Mouse (Mus musculus) left cerebral cortex, postnatal 25 days (tissue): ENCODE measurements around the gene Cyba. TPM values are rescaled to one million over a fixed set of nuclear protein-coding genes. Genes with fewer than 3 reads are reported as not detected.

Experiments used
- DNase-seq, 2 experiments: peaks; one replicate each; pipeline ENCODE4 v3.0.0; 2022; ENCODE audit warnings: low spot score in 2 of 2, mixed read lengths in 1 of 2
- intact Hi-C: fragments of 180-260 bp; cut with DNase I; formaldehyde crosslinking; loops from one replicate; pipeline ENCODE4 v1.15.1; 2025
- total RNA-seq, 2 experiments: library from RNA; stranded (reverse); gene quantifications; 2 replicates each; pipeline ENCODE4 v1.2.3; 2021

Cyba gene
- total RNA-seq, 2 experiments from 2014 or later: 7.8 to 8.4 TPM

GRCm38 (mm10) chr8:122457171-122457570 is 24.4 kb upstream of the Cyba start:
- intact Hi-C loops: no loop called here
- DNase-seq: no peak

- DNase-seq: no peak
- intact Hi-C loops: no loop called here
Observed at GRCm38 (mm10) chr8:122454409-122454808, 21.7 kb upstream of the Cyba start.

GRCm38 (mm10) chr8:122452154-122452553 is 19.4 kb upstream of the Cyba start:
- intact Hi-C loops: no loop called here
- no peak for DNase-seq

DNA sequence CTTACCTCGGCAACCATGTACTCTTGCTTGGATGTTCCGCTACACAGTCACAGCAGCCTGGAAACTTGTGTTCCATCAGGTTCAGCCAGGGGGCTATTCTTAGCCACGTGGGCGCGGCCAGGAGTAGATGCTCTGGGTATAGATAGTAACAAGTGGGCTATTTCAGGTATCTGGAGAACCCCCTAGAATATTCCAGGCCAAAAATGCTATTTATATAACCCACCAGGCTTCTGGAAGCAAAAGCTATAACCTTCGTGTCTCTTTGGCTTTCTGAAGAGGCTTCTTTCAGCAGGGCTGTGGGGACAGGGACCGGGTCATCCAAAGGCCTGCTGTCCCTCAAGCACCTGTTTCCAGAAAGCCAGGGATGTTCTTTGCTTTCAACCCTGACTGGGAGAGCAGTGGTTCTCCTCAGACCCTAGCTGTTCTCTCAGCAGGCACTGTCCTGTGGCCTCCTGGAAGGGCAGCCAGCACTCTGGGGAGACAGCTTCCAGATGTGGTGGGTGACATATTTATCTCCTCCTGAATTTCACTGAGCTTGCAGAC is 18.5 kb upstream of the Cyba start:
- intact Hi-C loops: no loop called here
- DNase-seq: no peak

DNA sequence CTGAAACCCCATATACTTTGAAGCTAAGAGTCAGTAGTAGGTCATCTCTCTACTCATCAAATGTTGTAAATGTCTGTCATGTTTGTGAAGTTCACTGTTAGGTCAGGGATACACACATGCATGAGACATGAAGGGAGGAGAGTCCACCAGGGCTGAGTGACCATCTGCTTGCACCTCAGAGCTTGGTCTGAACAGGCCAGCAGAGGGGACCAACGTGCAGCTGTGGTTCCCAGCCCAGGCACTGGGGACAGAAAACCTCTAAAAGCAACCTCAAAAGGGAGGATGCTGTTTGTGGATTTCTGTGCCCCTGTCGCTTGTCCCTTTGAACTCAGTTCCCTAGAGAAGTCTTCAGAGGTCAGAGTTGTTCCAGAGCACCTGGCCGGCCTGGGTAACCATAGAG is 12.5 kb upstream of the Cyba start:
- DNase-seq: no peak
- intact Hi-C loops: loop anchor here (10.0 kb wide), 1 partner anchor 160 kb away; the partner anchor contains the start of gene Zfpm1

- DNase-seq: peak; percentile 81 to 87
- intact Hi-C loops: loop anchor here (5.0 to 10.0 kb wide), 2 partner anchors 108 to 159 kb away; partner anchors contain the start of genes Piezo1 and Zfpm1
Observed at GRCm38 (mm10) chr8:122444058-122444748, 11.5 kb upstream of the Cyba start.

GRCm38 (mm10) chr8:122443262-122444006 is 10.7 kb upstream of the Cyba start, which contains the start of gene Mvd:
TSS of gene Mvd (minus strand) at chr8:122443422.
- intact Hi-C loops: loop anchor here (2.0 to 10.0 kb wide), 3 partner anchors 33 to 159 kb away; partner anchors contain the start of genes Ctu2, Piezo1, Rnf166 and Zfpm1
- DNase-seq: peak; percentile 100

GRCm38 (mm10) chr8:122442781-122443180 is 10.1 kb upstream of the Cyba start:
- no peak for DNase-seq
- intact Hi-C loops: loop anchor here (2.0 to 10.0 kb wide), 3 partner anchors 34 to 158 kb away; partner anchors contain the start of genes Ctu2, Piezo1, Rnf166 and Zfpm1

DNA sequence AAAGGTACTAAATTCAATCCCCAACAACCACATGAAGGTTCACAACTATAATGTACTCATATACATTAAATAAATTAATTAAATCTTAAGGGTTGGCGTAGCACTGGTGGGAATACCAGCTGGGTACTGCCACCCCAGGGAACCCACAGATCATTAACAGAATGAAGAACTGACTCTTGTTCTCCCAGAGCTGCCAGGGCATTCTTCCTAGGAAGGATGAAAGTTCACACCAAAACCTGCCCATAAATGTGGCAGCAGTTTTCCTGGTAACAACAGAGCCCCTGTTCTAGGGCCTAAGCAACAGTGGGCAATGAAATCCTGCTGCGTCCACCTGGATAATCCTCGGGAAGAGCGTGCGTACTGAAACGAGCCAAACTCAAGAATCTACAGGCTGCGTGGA is 9.6 kb upstream of the Cyba start:
- DNase-seq: no peak
- intact Hi-C loops: loop anchor here (2.0 to 10.0 kb wide), 3 partner anchors 34 to 158 kb away; partner anchors contain the start of genes Ctu2, Piezo1, Rnf166 and Zfpm1

- intact Hi-C loops: loop anchor here (5.0 to 10.0 kb wide), 2 partner anchors 111 to 157 kb away; partner anchors contain the start of genes Piezo1 and Zfpm1
- no peak for DNase-seq
Observed at GRCm38 (mm10) chr8:122441326-122441725, 8.6 kb upstream of the Cyba start.

DNA sequence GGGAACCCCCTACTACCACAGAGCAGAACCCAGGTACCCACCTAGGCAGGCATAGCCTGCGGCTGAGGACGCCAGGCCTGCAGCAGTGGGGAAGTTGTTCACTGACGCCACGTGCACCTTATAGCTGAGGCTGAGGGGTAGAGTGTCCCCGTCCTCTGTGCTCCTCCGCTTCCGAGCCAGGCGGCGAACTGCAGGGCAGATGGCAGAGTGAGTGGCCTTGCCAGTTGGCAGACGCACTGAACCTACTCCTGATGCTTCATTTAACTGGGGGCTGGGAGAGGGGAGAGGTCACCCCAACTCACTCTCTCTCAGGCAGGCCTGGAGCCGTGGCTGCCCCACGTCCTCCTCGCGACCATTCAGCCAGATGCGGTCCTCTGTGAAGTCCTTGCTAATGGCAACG is 6.6 kb upstream of the Cyba start:
- intact Hi-C loops: no loop called here
- DNase-seq: no peak

- intact Hi-C loops: no loop called here
- DNase-seq: no peak
Observed at GRCm38 (mm10) chr8:122437708-122438331, 5.1 kb upstream of the Cyba start.

- intact Hi-C loops: no loop called here
- no peak for DNase-seq
Observed at GRCm38 (mm10) chr8:122436586-122437125, 3.9 kb upstream of the Cyba start.

DNA sequence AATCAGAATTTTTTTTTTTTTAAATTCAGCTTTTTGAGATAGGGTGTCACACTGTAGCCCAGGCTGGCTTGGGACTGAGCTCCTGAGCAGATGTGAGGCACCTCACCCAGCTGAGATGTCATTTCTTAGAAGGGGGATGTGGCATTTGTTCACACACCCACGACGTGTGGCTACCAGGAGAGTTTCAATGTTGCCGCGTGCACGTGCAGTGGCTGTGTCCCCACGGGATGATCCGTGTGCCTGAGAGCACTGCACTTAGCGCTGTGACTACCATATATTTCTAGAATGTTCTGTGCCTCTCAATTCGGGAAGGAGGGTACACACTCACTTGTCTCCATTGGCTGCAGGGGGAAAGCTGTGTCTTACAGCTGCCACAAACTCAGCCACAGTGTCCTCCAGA is 3.4 kb upstream of the Cyba start:
- intact Hi-C loops: no loop called here
- no peak for DNase-seq

DNA sequence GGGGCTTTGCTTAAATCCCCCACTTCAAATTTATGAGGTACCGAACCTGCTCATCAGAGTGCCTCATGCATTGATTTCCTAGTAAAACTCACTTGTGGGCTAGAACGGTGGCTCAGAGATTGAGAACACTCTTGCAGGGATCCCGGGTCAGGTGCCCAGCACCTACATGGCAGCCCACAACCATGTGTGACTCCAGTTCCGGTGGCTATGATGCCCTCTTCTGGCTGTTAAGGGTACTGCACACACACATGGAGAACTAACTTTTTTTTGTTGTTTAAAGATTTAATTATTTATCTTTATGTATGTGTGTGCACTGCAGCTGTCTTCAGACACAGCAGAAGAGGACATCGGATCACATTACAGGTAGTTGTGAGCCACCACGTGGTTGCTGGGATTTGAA is 2.6 kb upstream of the Cyba start:
- intact Hi-C loops: no loop called here
- DNase-seq: no peak

GRCm38 (mm10) chr8:122433269-122433905 is 657 bp upstream of the Cyba start:
- intact Hi-C loops: no loop called here
- no peak for DNase-seq

DNA sequence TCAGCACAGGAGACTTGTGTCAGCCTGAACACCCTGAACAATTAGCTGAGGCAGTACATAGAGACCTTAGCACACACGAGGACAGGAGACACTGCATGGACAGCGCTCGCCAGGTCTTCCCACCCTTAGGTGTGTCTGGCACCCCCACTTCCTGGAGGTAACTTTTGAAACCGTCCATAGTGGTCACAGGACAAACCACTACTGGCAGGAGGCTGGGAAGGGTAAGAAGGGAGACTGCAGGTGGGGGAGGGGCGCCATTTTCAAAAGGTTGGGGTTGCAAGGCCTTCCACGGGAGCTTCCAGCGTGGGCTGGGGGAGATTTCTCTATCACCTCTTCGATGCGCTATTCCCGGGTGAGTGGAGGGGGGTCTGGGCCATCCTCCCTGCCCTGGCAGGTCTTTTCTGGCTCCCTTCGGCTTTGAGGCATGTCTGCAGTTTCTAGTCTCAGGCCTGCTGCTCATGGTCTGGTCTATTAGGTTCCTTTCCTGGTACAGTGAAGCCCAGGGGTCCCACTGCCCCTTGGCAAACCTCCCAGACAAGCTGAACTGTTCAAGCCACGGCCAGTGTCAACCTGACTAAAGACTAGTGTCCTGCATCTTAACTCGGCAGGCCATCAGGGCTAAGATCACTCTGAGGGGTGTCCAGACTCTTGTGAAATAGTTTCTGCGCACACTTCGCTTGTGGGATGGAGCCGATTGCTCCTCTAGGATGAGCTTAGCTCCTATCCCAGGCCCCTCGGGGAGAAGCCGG is 862 bp downstream of the Cyba start:
- intact Hi-C loops: no loop called here
- no peak for DNase-seq

- intact Hi-C loops: no loop called here
- DNase-seq: no peak
Observed at GRCm38 (mm10) chr8:122430646-122431045, 2.1 kb downstream of the Cyba start.
